Mouse (Mus musculus) kidney, adult 18-20 months (tissue): ENCODE data around the gene Cisd3.
"Not testable (repeated sequence)": the region's sequence is repeated elsewhere in the genome, so short reads cannot be mapped to it uniquely, and the experiment has no call there.

Experiments used
- DNase-seq: peaks from one replicate; pipeline ENCODE4 v3.0.0; 2021

Cisd3 gene

DNA sequence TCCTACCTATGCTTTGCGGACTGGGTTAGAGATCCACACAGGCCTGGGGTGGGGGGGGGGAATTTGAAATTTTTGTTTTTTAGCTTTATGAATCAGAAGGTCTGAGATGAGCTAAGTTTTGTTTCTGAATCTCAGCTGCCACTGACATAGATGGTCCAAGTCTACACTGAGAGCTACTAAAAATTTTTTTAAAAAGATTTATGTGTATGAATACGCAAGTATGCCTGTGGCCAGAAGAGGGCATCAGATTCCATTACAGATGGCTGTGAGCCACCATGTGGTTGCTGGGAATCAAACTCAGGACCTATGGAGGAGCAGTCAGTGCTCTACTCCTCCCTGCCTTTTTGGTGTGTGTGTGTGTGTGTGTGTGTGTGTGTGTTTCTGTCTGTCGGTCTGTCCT is 28.7 kb downstream of the Cisd3 start:
- no peak for DNase-seq

DNA sequence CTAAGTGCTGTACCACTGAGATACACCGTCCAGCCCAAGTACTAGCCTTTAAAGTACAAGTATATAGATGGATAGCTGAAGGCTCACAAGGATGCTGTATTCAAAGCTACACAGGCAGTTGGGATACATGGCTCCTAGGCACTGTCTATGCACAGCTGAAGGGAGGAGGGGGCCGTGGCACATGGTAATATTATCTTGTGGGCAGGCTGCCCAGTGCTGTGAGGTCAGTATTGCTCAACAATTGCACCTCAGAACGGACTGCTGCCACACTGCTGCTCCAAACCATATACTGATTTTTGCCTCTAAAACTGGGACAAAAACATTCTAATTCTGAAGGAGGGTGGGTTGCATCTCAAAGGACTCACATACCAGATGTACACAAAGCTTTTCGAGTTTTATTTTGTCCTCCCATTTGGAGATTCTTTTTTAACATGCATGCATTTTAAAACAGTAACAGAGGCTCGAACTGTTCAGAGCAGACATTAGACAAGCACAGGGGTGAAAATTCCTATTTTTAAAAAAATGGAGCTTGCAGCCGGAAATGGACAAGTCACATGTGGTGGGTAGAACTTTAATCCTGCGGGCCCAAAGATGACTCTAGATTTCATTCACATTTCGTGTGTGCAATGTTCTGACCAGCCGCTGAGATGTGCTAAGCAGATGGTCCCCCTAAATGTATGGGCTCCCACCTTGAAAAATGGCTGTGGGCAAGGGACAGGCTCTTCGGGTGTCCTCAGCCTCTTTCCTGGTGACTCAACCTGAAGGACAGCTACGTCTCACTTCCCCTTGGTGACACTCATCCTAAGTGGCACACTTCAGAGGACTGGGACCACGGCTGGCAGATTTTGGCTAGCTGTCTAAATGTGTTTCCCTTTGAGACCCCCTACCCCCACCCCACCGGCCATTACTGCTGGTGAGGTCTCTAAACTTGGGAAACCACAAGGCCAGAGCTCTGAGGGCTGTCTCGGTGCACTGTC is 29.4 kb downstream of the Cisd3 start:
- no peak for DNase-seq

- no peak for DNase-seq
Measured at GRCm38 (mm10) chr11:97716021-97716420, 30.4 kb downstream of the Cisd3 start.

DNA sequence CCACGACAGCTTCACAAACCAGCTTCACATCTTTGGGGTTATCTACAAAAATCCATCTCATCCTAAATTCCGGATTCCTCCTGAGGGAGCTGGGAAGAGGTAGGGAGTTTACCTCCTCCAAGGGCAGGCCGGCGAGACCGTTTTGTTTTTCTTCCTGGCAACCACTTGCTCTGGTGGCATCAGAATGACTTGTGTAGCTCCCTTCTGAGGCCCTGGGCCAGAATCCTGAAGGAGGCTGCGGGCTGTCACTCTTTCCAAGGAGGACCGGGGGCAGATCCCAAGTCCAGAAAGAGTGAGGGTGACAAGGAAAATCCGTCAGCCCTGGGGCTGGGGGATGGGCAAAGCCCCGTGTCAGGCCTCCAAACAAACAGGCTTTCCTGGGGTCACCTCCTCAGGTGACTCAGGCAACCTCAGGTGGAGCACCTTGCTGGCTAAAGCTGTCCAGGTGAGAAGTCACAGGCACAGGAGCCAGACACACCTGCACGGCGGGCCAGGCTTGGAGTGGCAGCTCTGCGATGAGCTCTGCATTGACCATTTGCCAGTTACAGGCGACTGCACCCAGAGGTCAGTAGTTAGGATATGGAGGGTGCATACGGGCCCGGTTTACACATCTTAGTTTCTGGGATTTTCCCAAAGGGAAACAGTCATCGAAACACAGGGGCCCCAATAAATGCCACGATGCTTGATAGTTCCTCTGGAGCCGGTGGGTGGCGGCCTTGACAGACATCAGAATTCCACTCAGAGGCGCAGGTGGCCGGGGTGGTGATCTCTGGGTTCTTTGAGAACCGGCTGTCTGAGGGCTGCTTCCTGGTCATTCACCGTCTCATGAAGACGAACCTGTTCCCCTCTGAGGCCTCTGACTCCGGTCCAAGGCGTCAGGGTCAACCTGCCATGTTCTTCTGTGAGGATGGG is 32.0 kb downstream of the Cisd3 start:
- no peak for DNase-seq

DNA sequence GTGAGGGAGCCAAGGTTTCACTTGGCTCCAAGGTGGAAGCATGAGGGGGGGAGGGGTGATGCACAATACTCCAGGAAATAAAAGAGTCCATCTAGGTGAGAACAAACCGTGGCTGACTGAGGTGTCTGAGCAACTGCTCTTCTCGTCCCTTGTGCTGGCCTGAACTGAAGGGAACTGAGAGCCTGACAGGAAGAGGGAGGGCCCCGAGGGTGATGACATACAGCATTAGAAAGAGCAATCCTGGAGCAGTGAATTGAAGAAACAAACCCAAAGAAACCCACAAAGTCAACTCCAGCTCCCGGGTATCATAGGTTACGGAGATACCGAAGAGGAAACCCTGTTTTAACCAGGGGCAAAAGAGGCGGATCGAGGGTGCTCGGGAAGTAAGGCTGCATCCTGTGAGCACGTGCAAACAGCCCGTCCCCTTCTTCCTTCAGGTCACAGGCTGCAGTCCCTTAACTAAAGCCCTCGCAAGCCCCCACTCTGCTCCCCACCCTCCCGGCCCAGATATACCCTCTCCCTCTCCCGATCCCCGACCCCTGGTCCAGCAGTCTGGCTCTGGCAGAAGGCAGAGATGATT is 32.7 kb downstream of the Cisd3 start:
- no peak for DNase-seq

GRCm38 (mm10) chr11:97719041-97719440 is 33.4 kb downstream of the Cisd3 start:
- DNase-seq, result no peak

DNA sequence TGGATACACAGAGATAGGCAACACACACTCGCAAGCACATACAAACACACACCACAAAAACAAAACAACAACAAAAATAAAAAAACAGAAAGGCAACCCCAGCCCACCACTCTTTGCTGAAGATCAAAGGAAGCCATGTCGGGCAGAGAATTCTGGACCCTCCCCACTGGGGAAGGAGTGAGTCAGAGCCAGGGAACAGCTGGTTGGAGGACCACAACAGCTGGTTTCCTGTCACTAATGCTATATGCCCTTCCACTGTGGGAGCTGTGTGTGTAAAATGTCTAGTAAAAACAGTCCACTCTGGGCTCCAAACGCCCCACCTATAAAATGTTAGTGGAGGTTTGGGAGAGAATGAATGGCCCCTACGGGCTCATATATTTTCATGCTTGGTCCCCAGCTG is 35.7 kb downstream of the Cisd3 start:
- DNase-seq, result no peak

- no peak for DNase-seq
Measured at GRCm38 (mm10) chr11:97723709-97724108, 38.1 kb downstream of the Cisd3 start.

- no peak for DNase-seq
Measured at GRCm38 (mm10) chr11:97728311-97728710, 42.7 kb downstream of the Cisd3 start.

- no peak for DNase-seq
Measured at GRCm38 (mm10) chr11:97728730-97729129, 43.1 kb downstream of the Cisd3 start.

DNA sequence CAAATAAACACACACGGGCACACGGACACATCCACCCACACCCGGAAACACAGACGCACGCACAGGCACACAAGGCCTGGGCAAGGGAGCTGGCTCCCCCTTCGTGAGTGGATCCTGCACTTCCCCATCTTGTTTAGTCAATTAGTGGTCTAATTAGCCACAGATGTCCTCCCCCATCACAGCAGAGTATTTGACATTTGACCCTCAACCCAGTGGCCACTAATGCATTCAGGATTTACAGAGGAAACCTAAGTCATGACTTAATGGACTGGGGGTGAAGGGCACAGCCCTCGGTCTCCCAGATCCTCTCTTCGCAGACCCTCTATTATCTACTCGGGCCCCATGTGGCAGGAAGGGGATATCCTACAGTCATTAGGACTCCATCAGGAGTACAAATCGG is 48.1 kb downstream of the Cisd3 start:
- no peak for DNase-seq

DNA sequence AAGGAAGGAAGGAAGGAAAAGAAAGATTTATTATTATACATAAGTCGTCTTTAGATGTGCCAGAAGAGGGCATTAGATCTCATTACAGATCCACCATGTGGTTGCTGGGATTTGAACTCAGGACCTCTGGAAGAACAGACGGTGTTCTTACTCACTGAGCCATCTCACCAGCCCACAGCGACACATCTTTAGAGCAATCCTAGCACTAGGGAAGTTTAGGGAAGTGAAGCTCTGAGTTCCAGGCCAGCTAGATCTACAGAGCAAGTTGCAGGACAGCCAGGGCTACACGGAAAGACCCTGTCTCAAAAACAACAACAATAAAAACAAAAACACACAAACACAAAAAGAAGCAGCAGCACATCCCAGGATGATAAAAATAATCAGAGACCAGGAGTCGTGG is 49.2 kb downstream of the Cisd3 start:
- not testable (repeated sequence) for DNase-seq

GRCm38 (mm10) chr11:97736645-97737044 is 51.0 kb downstream of the Cisd3 start:
- no peak for DNase-seq

- DNase-seq, result no peak
Measured at GRCm38 (mm10) chr11:97737600-97737999, 52.0 kb downstream of the Cisd3 start.
